Mouse (Mus musculus) induced T-regulatory cell, adult 2 months (primary cell): ENCODE results near the gene Mus81.

Experiments used
- DNase-seq: peaks from one replicate; pipeline ENCODE4 v3.0.0-alpha.2; 2012; ENCODE audit warnings: low read depth

The Mus81 gene

GRCm38 (mm10) chr19:5471846-5472245, 16.4 kb downstream of the Mus81 start:
- DNase-seq, result no peak

GRCm38 (mm10) chr19:5468374-5468773, 19.8 kb downstream of the Mus81 start, which contains the start of gene Ctsw:
Gene Ctsw, minus strand, starts transcription at chr19:5468507.
- peak; percentile 60 for DNase-seq

GRCm38 (mm10) chr19:5466916-5467500, 21.2 kb downstream of the Mus81 start:
- peak; percentile 42 for DNase-seq

- no peak for DNase-seq
These were observed 23.2 kb downstream of the Mus81 start for GRCm38 (mm10) chr19:5465037-5465436.

GRCm38 (mm10) chr19:5463791-5464562, 24.2 kb downstream of the Mus81 start:
- peak; percentile 70 for DNase-seq

GRCm38 (mm10) chr19:5463212-5463611, 25.0 kb downstream of the Mus81 start:
- no peak for DNase-seq

GRCm38 (mm10) chr19:5461411-5461810, 26.8 kb downstream of the Mus81 start:
- no peak for DNase-seq

GRCm38 (mm10) chr19:5460465-5460911, 27.7 kb downstream of the Mus81 start, which contains the start of gene Fibp:
Gene Fibp, plus strand, starts transcription at chr19:5460615.
- DNase-seq, result peak; percentile 92

- DNase-seq, result no peak
These were observed 28.3 kb downstream of the Mus81 start for GRCm38 (mm10) chr19:5459896-5460295.

GRCm38 (mm10) chr19:5459019-5459418, 29.2 kb downstream of the Mus81 start:
- DNase-seq, result no peak

GRCm38 (mm10) chr19:5457746-5458442, 30.3 kb downstream of the Mus81 start, which contains the start of gene Ccdc85b:
Gene Ccdc85b, minus strand, starts transcription at chr19:5457894.
- DNase-seq, result no peak

- peak; percentile 96 for DNase-seq
These were observed 31.1 kb downstream of the Mus81 start for GRCm38 (mm10) chr19:5456922-5457745.

- no peak for DNase-seq
These were observed 31.8 kb downstream of the Mus81 start for GRCm38 (mm10) chr19:5456241-5456921.

GRCm38 (mm10) chr19:5455568-5455967, 32.6 kb downstream of the Mus81 start:
- no peak for DNase-seq

- DNase-seq, result no peak
These were observed 33.2 kb downstream of the Mus81 start for GRCm38 (mm10) chr19:5455037-5455436.

GRCm38 (mm10) chr19:5451766-5452165, 36.4 kb downstream of the Mus81 start:
- no peak for DNase-seq

- DNase-seq, result no peak
These were observed 38.5 kb downstream of the Mus81 start for GRCm38 (mm10) chr19:5449673-5450072.

GRCm38 (mm10) chr19:5448354-5449150, 39.6 kb downstream of the Mus81 start:
- peak; percentile 71 for DNase-seq

GRCm38 (mm10) chr19:5447515-5448353, 40.5 kb downstream of the Mus81 start, which contains the start of gene Fosl1:
Gene Fosl1, plus strand, starts transcription at chr19:5447547.
- DNase-seq, result peak; percentile 94
